Mouse (Mus musculus): ENCODE data around the gene Srsf10. TPM values are rescaled to one million over a fixed set of nuclear protein-coding genes. Genes with fewer than 3 reads are reported as not detected.

Srsf10 gene
- polyA plus RNA-seq, 2 experiments from 2014 or later: 172 to 181 TPM

Other genes with a start within 250 kb of the Srsf10 start
- gene Ifnlr1, start 169.5 kb upstream of the Srsf10 start, polyA plus RNA-seq (2017; shearing (Covaris generic)): under 1 TPM in 1 of 2 experiments, not detected in 1; 0.08 TPM
- not detected for gene Il22ra1, start 127.6 kb upstream of the Srsf10 start, polyA plus RNA-seq (2017; shearing (Covaris generic))
- gene Myom3, start 96.0 kb upstream of the Srsf10 start, polyA plus RNA-seq (2017; shearing (Covaris generic)): not detected
- gene Pnrc2, start 18.1 kb downstream of the Srsf10 start, polyA plus RNA-seq (2017; shearing (Covaris generic)): 100 to 1,000 TPM; 216 to 230 TPM
- 1 to 10 TPM; 4.9 to 7.9 TPM for gene Cnr2, start 39.6 kb downstream of the Srsf10 start, polyA plus RNA-seq (2017; shearing (Covaris generic))
- gene Fuca1, start 65.0 kb downstream of the Srsf10 start, polyA plus RNA-seq (2017; shearing (Covaris generic)): 10 to 100 TPM; 74.0 to 98.1 TPM
- gene Hmgcl, start 90.7 kb downstream of the Srsf10 start, polyA plus RNA-seq (2017; shearing (Covaris generic)): 10 to 100 TPM; 73.0 to 74.3 TPM
- 10 to 100 TPM; 14.3 to 22.8 TPM for gene Gale, start 108.0 kb downstream of the Srsf10 start, polyA plus RNA-seq (2017; shearing (Covaris generic))
- gene Lypla2, start 116.9 kb downstream of the Srsf10 start, polyA plus RNA-seq (2017; shearing (Covaris generic)): 10 to 100 TPM; 80.4 to 88.8 TPM
- 1 to 10 TPM; 7.7 to 8.8 TPM for gene Pithd1, start 131.5 kb downstream of the Srsf10 start, polyA plus RNA-seq (2017; shearing (Covaris generic))
- gene Eloa, start 166.0 kb downstream of the Srsf10 start, polyA plus RNA-seq (2017; shearing (Covaris generic)): 10 to 100 TPM; 50.0 to 57.9 TPM
- gene Rpl11, start 197.7 kb downstream of the Srsf10 start, polyA plus RNA-seq (2017; shearing (Covaris generic)): 1,000 to 10,000 TPM; 1,145 to 1,405 TPM

Measured in activated CD4-positive, CD25-positive, alpha-beta regulatory T cell, adult 4 months (primary cell).